Mouse (Mus musculus) adrenal gland, postnatal 25 days (tissue): ENCODE measurements around the gene Hist1h3i. TPM values are rescaled to one million over a fixed set of nuclear protein-coding genes. Genes with fewer than 3 reads are reported as not detected.

Source experiments
- DNase-seq: peaks from one replicate; pipeline ENCODE4 v3.0.0; 2021; ENCODE audit warnings: mixed read lengths
- microRNA-seq, 2 experiments: library from miRNA; unstranded; fragments of <30 nt; microRNA quantifications; one replicate each; pipeline ENCODE4 v1.2.0; 2021
- total RNA-seq: library from RNA; stranded (reverse); gene quantifications from 2 replicates; pipeline ENCODE4 v1.2.3, GENCODE M21; 2021

Hist1h3i gene
- total RNA-seq, 1 experiment from 2014 or later, result 122 TPM

DNA sequence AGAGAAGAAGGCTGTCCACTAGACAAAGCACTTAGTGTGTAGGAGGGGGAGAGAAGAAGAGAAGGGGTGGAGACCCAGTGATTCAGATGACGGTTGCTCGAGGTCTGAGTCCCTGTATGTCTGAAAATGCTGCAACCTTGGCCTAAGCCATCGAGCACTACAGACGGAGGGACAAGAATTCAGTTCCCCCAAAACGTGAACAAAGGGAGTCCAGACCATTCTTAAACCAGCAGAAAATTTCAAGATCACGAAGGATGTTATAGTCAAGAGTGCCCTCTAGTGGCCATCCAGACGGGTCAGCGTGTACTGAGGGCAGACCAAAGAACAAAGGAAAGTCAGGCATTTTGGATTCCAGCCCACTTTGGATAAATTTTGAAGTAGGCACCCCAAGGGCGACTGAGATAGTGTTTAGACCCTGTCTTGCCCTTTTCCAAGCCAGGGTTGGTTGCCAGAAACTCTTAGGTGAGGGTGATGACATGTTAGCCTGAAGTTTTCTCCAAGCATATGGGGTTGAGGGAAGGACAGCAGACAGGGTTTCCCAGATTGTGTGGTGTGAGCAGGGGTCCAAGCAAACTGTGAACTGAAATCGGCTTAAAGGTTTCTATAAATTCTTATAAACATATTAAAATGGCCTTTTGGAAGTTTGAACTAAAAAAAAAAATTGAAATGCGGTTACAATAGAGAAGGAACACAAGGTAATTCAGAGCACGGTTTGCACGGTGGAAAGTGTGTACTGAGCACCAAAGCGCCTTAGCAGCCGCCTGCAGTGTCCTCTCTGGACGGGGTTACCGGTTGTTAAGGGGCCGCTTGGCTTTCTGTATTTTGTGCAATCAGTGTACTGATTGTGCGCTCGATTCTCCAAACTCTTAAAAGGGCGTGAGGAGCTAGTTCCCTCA is 48.9 kb downstream of the Hist1h3i start:
- peak; percentile 48 for DNase-seq

- no peak for DNase-seq
Observed at GRCm38 (mm10) chr13:21733466-21733865, 49.7 kb downstream of the Hist1h3i start.

Small RNA genes lying within 50 kb of the gene (microRNA-seq; reads per million reads assigned to microRNA genes)
- gene Gm19658 (0 reads per million in 2 experiments), gene Gm44346 (0 reads per million in 2 experiments), gene Gm44454 (0 to 0.34 reads per million in 2 experiments), gene Gm44466 (0 reads per million in 2 experiments)

Other genes starting within 250 kb of the Hist1h3i start
- gene Olfr1366, start 240.6 kb downstream of the Hist1h3i start, total RNA-seq, result not detected in 2 replicates
- not detected in 2 replicates for gene Olfr1535, start 223.5 kb downstream of the Hist1h3i start, total RNA-seq
- gene Olfr1364, start 201.6 kb downstream of the Hist1h3i start, total RNA-seq, result not detected in 2 replicates
- gene Olfr1362, start 169.3 kb downstream of the Hist1h3i start, total RNA-seq, result not detected in 2 replicates
- gene Olfr11, start 140.9 kb downstream of the Hist1h3i start, total RNA-seq, result not detected in 2 replicates
- not detected in 2 replicates for gene Olfr1361, start 120.0 kb downstream of the Hist1h3i start, total RNA-seq
- not detected in 2 replicates for gene Olfr1360, start 106.0 kb downstream of the Hist1h3i start, total RNA-seq
- not detected in 2 replicates for gene Olfr1359, start 85.3 kb downstream of the Hist1h3i start, total RNA-seq
- 91.0 and 102 TPM in 2 replicates for gene Hist1h2bl, start 67.2 kb downstream of the Hist1h3i start, total RNA-seq
- 9.0 and 60.3 TPM in 2 replicates for gene Hist1h2ai, start 66.9 kb downstream of the Hist1h3i start, total RNA-seq
- 105 and 138 TPM in 2 replicates for gene Hist1h3h, start 65.7 kb downstream of the Hist1h3i start, total RNA-seq
- gene Hist1h2bm, start 61.3 kb downstream of the Hist1h3i start, total RNA-seq, result 26.4 and 32.4 TPM in 2 replicates
- 20.5 and 22.8 TPM in 2 replicates for gene Hist1h4j, start 48.3 kb downstream of the Hist1h3i start, total RNA-seq
- 152 and 260 TPM in 2 replicates for gene Hist1h4k, start 32.9 kb downstream of the Hist1h3i start, total RNA-seq
- gene Hist1h2ak, start 29.5 kb downstream of the Hist1h3i start, total RNA-seq, result 28.8 and 39.5 TPM in 2 replicates
- 52.6 and 54.5 TPM in 2 replicates for gene Hist1h2bn, start 29.2 kb downstream of the Hist1h3i start, total RNA-seq
- 48.9 and 60.4 TPM in 2 replicates for gene Hist1h1b, start 2.7 kb downstream of the Hist1h3i start, total RNA-seq
- 17.4 and 21.1 TPM in 2 replicates for gene Hist1h2an, start 3.8 kb upstream of the Hist1h3i start, total RNA-seq
- gene Hist1h2bp, start 4.1 kb upstream of the Hist1h3i start, total RNA-seq, result 37.8 and 38.3 TPM in 2 replicates
- gene Hist1h2bq, start 26.8 kb upstream of the Hist1h3i start, total RNA-seq, result 40.4 and 87.7 TPM in 2 replicates
- gene Hist1h2ao, start 27.1 kb upstream of the Hist1h3i start, total RNA-seq, result 56.7 and 173 TPM in 2 replicates
- 279 and 356 TPM in 2 replicates for gene Hist1h4m, start 28.4 kb upstream of the Hist1h3i start, total RNA-seq
- 43.4 and 51.9 TPM in 2 replicates for gene Hist1h4n, start 48.8 kb upstream of the Hist1h3i start, total RNA-seq
- gene Hist1h2ap, start 50.1 kb upstream of the Hist1h3i start, total RNA-seq, result 4.5 and 108 TPM in 2 replicates
- gene Hist1h2br, start 50.4 kb upstream of the Hist1h3i start, total RNA-seq, result 39.7 and 86.5 TPM in 2 replicates
- gene Zfp184, start 161.7 kb upstream of the Hist1h3i start, total RNA-seq, result 2.0 and 2.1 TPM in 2 replicates
- gene Pom121l2, start 197.8 kb upstream of the Hist1h3i start, total RNA-seq, result not detected in 2 replicates
- gene Prss16, start 226.4 kb upstream of the Hist1h3i start, total RNA-seq, result not detected in 2 replicates